Mouse (Mus musculus): ENCODE measurements around the gene Mup6. TPM values are rescaled to one million over a fixed set of nuclear protein-coding genes. Genes with fewer than 3 reads are reported as not detected.
"Not testable (repeated sequence)": the region's sequence is repeated elsewhere in the genome, so short reads cannot be mapped to it uniquely, and the experiment has no call there.

Gene Mup6
- polyA plus RNA-seq, 1 experiment from 2014 or later, result not detected

GRCm38 (mm10) chr4:59960610-59961009, 3.5 kb upstream of the Mup6 start, which contains the start of gene Mup4:
Gene Mup4 (minus strand): TSS chr4:59960710.
- Histone ChIP-seq H3K36me3 (ENCODE audit: control insufficient read depth, insufficient read depth, low read length) (no peaks in the 10 kb centered on the region), H3K4me1 (ENCODE audit: control insufficient read depth, insufficient read depth, low read length) (no peaks in the 10 kb centered on the region), H3K9me3 (replicated peaks; ENCODE audit: control insufficient read depth, low read length) (no peaks in the 10 kb centered on the region), H3K27ac (ENCODE audit: low read depth, low read length) (no peak within 1 kb of the TSS), H3K4me3 (ENCODE audit: low read depth, low read length) (no peak within 1 kb of the TSS), H3K27me3 (ENCODE audit: control insufficient read depth, insufficient read depth, low read length) (no peaks in the 10 kb centered on the region), H3K9ac (ENCODE audit: low read depth, low read length) (no peak within 1 kb of the TSS), H3K4me2 (no peak within 1 kb of the TSS)
- 66% methylated on average over 3 of the region's 3 CpGs for WGBS (ENCODE audit: insufficient replicate concordance)
- no peak for ATAC-seq (replicated peaks; ENCODE audit: insufficient number of reproducible peaks, low FRiP score, low TSS enrichment)

- ATAC-seq (replicated peaks; ENCODE audit: insufficient number of reproducible peaks, low FRiP score, low TSS enrichment); H3K27ac ChIP-seq (ENCODE audit: low read depth, low read length); H3K27me3 ChIP-seq (ENCODE audit: control insufficient read depth, insufficient read depth, low read length); H3K4me2 ChIP-seq; H3K4me3 ChIP-seq (ENCODE audit: low read depth, low read length); H3K9me3 ChIP-seq (replicated peaks; ENCODE audit: control insufficient read depth, low read length); H3K9ac ChIP-seq (ENCODE audit: low read depth, low read length); H3K36me3 ChIP-seq (ENCODE audit: control insufficient read depth, insufficient read depth, low read length); H3K4me1 ChIP-seq (ENCODE audit: control insufficient read depth, insufficient read depth, low read length): not testable (repeated sequence)
Measured at GRCm38 (mm10) chr4:59997894-59998293, 33.8 kb downstream of the Mup6 start.

GRCm38 (mm10) chr4:60020141-60020540, 56.0 kb downstream of the Mup6 start:
- not testable (repeated sequence) for H3K36me3 ChIP-seq (ENCODE audit: control insufficient read depth, insufficient read depth, low read length); H3K27me3 ChIP-seq (ENCODE audit: control insufficient read depth, insufficient read depth, low read length); H3K4me1 ChIP-seq (ENCODE audit: control insufficient read depth, insufficient read depth, low read length); ATAC-seq (replicated peaks; ENCODE audit: insufficient number of reproducible peaks, low FRiP score, low TSS enrichment); H3K4me3 ChIP-seq (ENCODE audit: low read depth, low read length); H3K9ac ChIP-seq (ENCODE audit: low read depth, low read length); H3K9me3 ChIP-seq (replicated peaks; ENCODE audit: control insufficient read depth, low read length); H3K27ac ChIP-seq (ENCODE audit: low read depth, low read length); H3K4me2 ChIP-seq
- 86% methylated on average over 7 of the region's 7 CpGs for WGBS (ENCODE audit: insufficient replicate concordance)

- not testable (repeated sequence) for H3K27ac ChIP-seq (ENCODE audit: low read depth, low read length); H3K4me1 ChIP-seq (ENCODE audit: control insufficient read depth, insufficient read depth, low read length); H3K27me3 ChIP-seq (ENCODE audit: control insufficient read depth, insufficient read depth, low read length); H3K9me3 ChIP-seq (replicated peaks; ENCODE audit: control insufficient read depth, low read length); H3K36me3 ChIP-seq (ENCODE audit: control insufficient read depth, insufficient read depth, low read length); ATAC-seq (replicated peaks; ENCODE audit: insufficient number of reproducible peaks, low FRiP score, low TSS enrichment); H3K4me3 ChIP-seq (ENCODE audit: low read depth, low read length); H3K4me2 ChIP-seq; H3K9ac ChIP-seq (ENCODE audit: low read depth, low read length)
- 64% methylated on average over 12 of the region's 13 CpGs for WGBS (ENCODE audit: insufficient replicate concordance)
Measured at GRCm38 (mm10) chr4:60029334-60030111, 65.4 kb downstream of the Mup6 start.

Other genes with a start within 250 kb of the Mup6 start
- gene Inip, start 162.7 kb upstream of the Mup6 start, polyA plus RNA-seq (2014; fragmentation: Nextera tagmentation; extraction: Ambion mirVana), result 49.4 and 50.4 TPM in 2 replicates
- 4.9 and 5.7 TPM in 2 replicates for gene Snx30, start 158.5 kb upstream of the Mup6 start, polyA plus RNA-seq (2014; fragmentation: Nextera tagmentation; extraction: Ambion mirVana)
- 0.13 and 0.39 TPM in 2 replicates for gene Slc46a2, start 49.2 kb upstream of the Mup6 start, polyA plus RNA-seq (2014; fragmentation: Nextera tagmentation; extraction: Ambion mirVana)
- not detected in 2 replicates for gene Mup4, start 3.6 kb upstream of the Mup6 start, polyA plus RNA-seq (2014; fragmentation: Nextera tagmentation; extraction: Ambion mirVana)
- gene Mup7, start 106.2 kb downstream of the Mup6 start, polyA plus RNA-seq (2014; fragmentation: Nextera tagmentation; extraction: Ambion mirVana), result not detected in 2 replicates
- not detected in 2 replicates for gene Mup2, start 190.0 kb downstream of the Mup6 start, polyA plus RNA-seq (2014; fragmentation: Nextera tagmentation; extraction: Ambion mirVana)

Measured in heart, embryonic 11.5 days (tissue).